In genomic region chr5:36747794-36748535, GRCm38 (mm10) we compare ENCODE assay signal across 8 mouse cellular contexts. TPM values are rescaled to one million over a fixed set of nuclear protein-coding genes. Genes with fewer than 3 reads are reported as not detected.
DNase-seq lines count a peak whose midpoint lies in the region; ATAC-seq and TF ChIP-seq lines count a peak whose summit lies in the region.

No protein-coding gene starts in this region.

- H3K4me2 ChIP-seq in kidney, postnatal 0 days (ENCODE audit: low read length), result peak overlapping the region; percentile 95
- peak overlapping the region; percentile 88 for H3K4me2 ChIP-seq in forebrain, embryonic 13.5 days
- H3K4me2 ChIP-seq in limb, embryonic 15.5 days, result peak overlapping the region; percentile 94
- H3K4me2 ChIP-seq in neural tube, embryonic 15.5 days, result peak overlapping the region; percentile 95

- TF ChIP-seq CTCF in kidney, postnatal 0 days (IDR thresholded peaks at IDR 0.05; ENCODE audit: low read depth), result no peak

- H3K27me3 ChIP-seq in kidney, postnatal 0 days (ENCODE audit: insufficient read depth, low read length), result no peaks in the 10 kb centered on the region
- H3K27me3 ChIP-seq in forebrain, embryonic 13.5 days, result peaks cover 6% of the 10 kb centered on the region; the same call in 1 of the 2 replicates
- H3K27me3 ChIP-seq in limb, embryonic 15.5 days, result 0 out of 2 replicates have a peak, but pooled peaks cover 3% of the 10 kb centered on the region
- H3K27me3 ChIP-seq in neural tube, embryonic 15.5 days (replicated peaks), result no peaks in the 10 kb centered on the region; the same call in 1 of the 2 replicates

- 2% methylated on average over 76 of the region's 76 CpGs for WGBS in kidney, postnatal 0 days
- 3% methylated on average over 76 of the region's 76 CpGs for WGBS in forebrain, embryonic 13.5 days
- WGBS in limb, embryonic 15.5 days, result 1% methylated on average over 76 of the region's 76 CpGs
- WGBS in neural tube, embryonic 15.5 days, result 3% methylated on average over 75 of the region's 76 CpGs

- DNase-seq in kidney, postnatal 0 days (ENCODE audit: low spot score), result no peak
- DNase-seq in kidney, postnatal 14 days, result no peak
- peak; percentile 38 for DNase-seq in R1 (ENCODE audit: low read depth, low spot score)
- no peak for DNase-seq in urinary bladder, adult 2 months (ENCODE audit: low spot score)
- DNase-seq in adrenal gland, adult 8-10 months, result no peak

- ATAC-seq in kidney, postnatal 0 days (replicated peaks; ENCODE audit: low FRiP score, low read depth), result peak; percentile 67
- ATAC-seq in forebrain, embryonic 13.5 days, result peak; percentile 22
- no peak for ATAC-seq in limb, embryonic 15.5 days (ENCODE audit: insufficient number of reproducible peaks, low FRiP score, low TSS enrichment, low read depth)
- peak; percentile 65 for ATAC-seq in neural tube, embryonic 15.5 days (ENCODE audit: low FRiP score)

- H3K27ac ChIP-seq in kidney, postnatal 0 days, result peak overlapping the region; percentile 47; the same call in 1 of the 2 replicates
- H3K27ac ChIP-seq in forebrain, embryonic 13.5 days, result no peak overlapping the region
- H3K27ac ChIP-seq in limb, embryonic 15.5 days, result peak overlapping the region; percentile 30
- H3K27ac ChIP-seq in neural tube, embryonic 15.5 days (replicated peaks), result peak overlapping the region; percentile 72

- H3K4me3 ChIP-seq in kidney, postnatal 0 days (replicated peaks; ENCODE audit: low read depth, low read length), result peak overlapping the region; percentile 100
- peak overlapping the region; percentile 92 for H3K4me3 ChIP-seq in forebrain, embryonic 13.5 days
- H3K4me3 ChIP-seq in limb, embryonic 15.5 days, result peak overlapping the region; percentile 99
- H3K4me3 ChIP-seq in neural tube, embryonic 15.5 days (replicated peaks), result peak overlapping the region; percentile 97

- no peaks in the 10 kb centered on the region; the same call in 1 of the 2 replicates for H3K36me3 ChIP-seq in kidney, postnatal 0 days (ENCODE audit: insufficient read depth, low read length)
- H3K36me3 ChIP-seq in forebrain, embryonic 13.5 days (ENCODE audit: poor library complexity, severe bottlenecking), result no peaks in the 10 kb centered on the region
- 0 out of 2 replicates have a peak, but pooled peaks cover 5% of the 10 kb centered on the region for H3K36me3 ChIP-seq in limb, embryonic 15.5 days
- no peaks in the 10 kb centered on the region for H3K36me3 ChIP-seq in neural tube, embryonic 15.5 days

- H3K9me3 ChIP-seq in kidney, postnatal 0 days (replicated peaks; ENCODE audit: low read length), result no peaks in the 10 kb centered on the region
- H3K9me3 ChIP-seq in forebrain, embryonic 13.5 days (replicated peaks), result no peaks in the 10 kb centered on the region
- no peaks in the 10 kb centered on the region for H3K9me3 ChIP-seq in limb, embryonic 15.5 days
- H3K9me3 ChIP-seq in neural tube, embryonic 15.5 days (replicated peaks), result no peaks in the 10 kb centered on the region

- H3K9ac ChIP-seq in kidney, postnatal 0 days (ENCODE audit: low read depth, low read length), result peak overlapping the region; percentile 92
- H3K9ac ChIP-seq in forebrain, embryonic 13.5 days, result peak overlapping the region; percentile 94
- peak overlapping the region; percentile 77 for H3K9ac ChIP-seq in limb, embryonic 15.5 days
- H3K9ac ChIP-seq in neural tube, embryonic 15.5 days (replicated peaks), result peak overlapping the region; percentile 86

- peaks cover 10% of the 10 kb centered on the region; the same call in 1 of the 2 replicates for H3K4me1 ChIP-seq in kidney, postnatal 0 days (replicated peaks; ENCODE audit: insufficient read depth, low read length)
- peaks cover 24% of the 10 kb centered on the region for H3K4me1 ChIP-seq in forebrain, embryonic 13.5 days
- H3K4me1 ChIP-seq in limb, embryonic 15.5 days, result peaks cover 17% of the 10 kb centered on the region
- peaks cover 20% of the 10 kb centered on the region for H3K4me1 ChIP-seq in neural tube, embryonic 15.5 days

RNA-seq across cellular contexts. Expression of gene Bloc1s4, which starts 0.5 kb away (rescaled TPM):
- polyA plus RNA-seq in kidney, postnatal 0 days (2015; fragmentation: Nextera tagmentation; extraction: Ambion mirVana), result 31.1 and 33.7 TPM in 2 replicates
- 23.9 and 24.2 TPM in 2 replicates for polyA plus RNA-seq in forebrain, embryonic 13.5 days (2015; fragmentation: Nextera tagmentation; extraction: Ambion mirVana)
- polyA plus RNA-seq in limb, embryonic 15.5 days (2015; fragmentation: Nextera tagmentation; extraction: Ambion mirVana), result 26.4 and 31.5 TPM in 2 replicates
- 26.3 and 30.0 TPM in 2 replicates for polyA plus RNA-seq in neural tube, embryonic 15.5 days (2015; fragmentation: Nextera tagmentation; extraction: Ambion mirVana)
- 19.0 and 26.2 TPM in 2 replicates for polyA plus RNA-seq in urinary bladder, adult 2 months (2012; rRNA removed)
- 10 to 100 TPM; 21.6 to 34.1 (median 27.6) TPM for total RNA-seq in adrenal gland, adult 8-10 months (2022)

RNA-seq across cellular contexts. Expression of gene Mrfap1, which starts 48.6 kb away (rescaled TPM):
- 513 and 542 TPM in 2 replicates for polyA plus RNA-seq in kidney, postnatal 0 days (2015; fragmentation: Nextera tagmentation; extraction: Ambion mirVana)
- 332 and 345 TPM in 2 replicates for polyA plus RNA-seq in forebrain, embryonic 13.5 days (2015; fragmentation: Nextera tagmentation; extraction: Ambion mirVana)
- polyA plus RNA-seq in limb, embryonic 15.5 days (2015; fragmentation: Nextera tagmentation; extraction: Ambion mirVana), result 492 and 496 TPM in 2 replicates
- polyA plus RNA-seq in neural tube, embryonic 15.5 days (2015; fragmentation: Nextera tagmentation; extraction: Ambion mirVana), result 315 and 350 TPM in 2 replicates
- polyA plus RNA-seq in urinary bladder, adult 2 months (2012; rRNA removed), result 181 and 226 TPM in 2 replicates
- total RNA-seq in adrenal gland, adult 8-10 months (2022), result 100 to 1,000 TPM; 571 to 829 (median 654) TPM

RNA-seq across cellular contexts. Expression of gene D5Ertd579e, which starts 52.1 kb away (rescaled TPM):
- polyA plus RNA-seq in kidney, postnatal 0 days (2015; fragmentation: Nextera tagmentation; extraction: Ambion mirVana), result 19.8 and 19.9 TPM in 2 replicates
- 27.4 and 34.3 TPM in 2 replicates for polyA plus RNA-seq in forebrain, embryonic 13.5 days (2015; fragmentation: Nextera tagmentation; extraction: Ambion mirVana)
- polyA plus RNA-seq in limb, embryonic 15.5 days (2015; fragmentation: Nextera tagmentation; extraction: Ambion mirVana), result 16.6 and 17.9 TPM in 2 replicates
- polyA plus RNA-seq in neural tube, embryonic 15.5 days (2015; fragmentation: Nextera tagmentation; extraction: Ambion mirVana), result 26.6 and 29.1 TPM in 2 replicates
- 27.9 and 35.3 TPM in 2 replicates for polyA plus RNA-seq in urinary bladder, adult 2 months (2012; rRNA removed)
- total RNA-seq in adrenal gland, adult 8-10 months (2022), result 10 to 100 TPM; 64.5 to 98.4 (median 79.4) TPM
